Mouse (Mus musculus) testis, postnatal 10 days (tissue): ENCODE measurements around the gene Yif1b.
"Not testable (repeated sequence)": the region's sequence is repeated elsewhere in the genome, so short reads cannot be mapped to it uniquely, and the experiment has no call there.

ENCODE experiments used
- DNase-seq: peaks from one replicate; pipeline ENCODE4 v3.0.0; 2021; ENCODE audit warnings: low spot score

The Yif1b gene

DNA sequence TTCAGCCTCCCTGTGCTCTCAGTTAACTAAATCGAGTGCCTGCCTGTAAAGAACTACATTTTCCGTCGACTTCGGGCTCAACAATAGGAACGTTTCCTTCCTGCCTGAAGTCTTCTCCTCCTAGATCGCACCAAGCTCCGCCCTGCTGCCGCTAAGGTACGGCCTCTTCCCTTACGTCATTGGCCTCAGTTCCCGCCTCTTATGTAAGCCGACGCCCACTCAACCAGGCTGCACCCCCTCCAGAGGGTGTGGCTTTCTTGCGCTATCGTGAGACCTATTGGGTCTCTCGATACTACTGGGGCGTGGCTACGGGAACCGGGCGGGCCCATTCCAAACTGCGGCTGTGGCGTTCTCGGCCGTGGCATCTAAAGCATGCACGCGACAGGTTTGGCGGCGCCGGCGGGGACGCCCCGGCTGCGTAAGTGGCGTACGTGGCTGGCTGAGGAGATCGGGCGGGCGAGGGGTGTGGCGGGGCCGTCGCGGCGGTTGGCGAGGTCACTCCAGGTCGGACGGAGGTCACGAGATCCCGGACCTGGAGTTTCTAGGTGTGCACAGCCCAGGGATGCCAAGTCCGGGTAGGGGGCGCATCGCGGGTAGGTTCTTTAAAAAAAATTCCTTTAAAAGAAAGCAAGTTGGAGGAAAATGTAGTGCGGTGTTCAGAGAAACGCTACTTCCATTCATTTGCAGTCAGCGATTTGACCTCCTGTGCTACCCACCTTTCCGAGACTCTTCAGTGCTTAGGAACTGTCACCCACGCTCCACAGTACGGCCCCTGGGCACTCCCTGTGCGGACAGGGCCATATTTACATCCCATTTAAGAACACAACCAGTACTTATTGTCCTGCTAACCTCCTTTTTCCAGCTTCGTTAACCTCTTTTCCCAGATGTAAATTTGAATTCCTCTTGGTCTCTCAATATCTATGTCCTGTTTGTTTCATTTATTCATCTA, at the start of gene Yif1b:
TSS of gene Yif1b (plus strand) at position 311 of the 949 bp plus-strand sequence.
- DNase-seq: peak; percentile 98

DNA sequence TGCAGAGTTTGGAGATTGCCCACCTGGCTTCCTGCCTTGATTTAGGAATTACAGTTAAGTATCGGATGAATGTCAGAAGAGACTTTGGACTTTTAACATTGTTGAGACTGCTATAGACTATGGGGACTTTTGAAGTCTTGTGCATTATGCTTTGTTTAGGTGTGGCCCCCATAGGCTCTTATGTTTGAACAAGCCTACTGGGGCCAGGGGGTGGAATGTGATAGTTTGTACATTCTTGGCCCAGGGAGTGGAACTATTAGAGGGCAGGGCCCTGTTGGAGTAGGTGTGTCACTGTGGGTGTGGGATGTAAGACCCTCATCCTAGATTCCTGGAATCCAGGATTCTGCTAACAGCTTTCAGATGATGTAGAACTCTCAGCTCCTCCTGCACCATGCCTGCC, 43.9 kb upstream of the Yif1b start:
- not testable (repeated sequence) for DNase-seq

DNA sequence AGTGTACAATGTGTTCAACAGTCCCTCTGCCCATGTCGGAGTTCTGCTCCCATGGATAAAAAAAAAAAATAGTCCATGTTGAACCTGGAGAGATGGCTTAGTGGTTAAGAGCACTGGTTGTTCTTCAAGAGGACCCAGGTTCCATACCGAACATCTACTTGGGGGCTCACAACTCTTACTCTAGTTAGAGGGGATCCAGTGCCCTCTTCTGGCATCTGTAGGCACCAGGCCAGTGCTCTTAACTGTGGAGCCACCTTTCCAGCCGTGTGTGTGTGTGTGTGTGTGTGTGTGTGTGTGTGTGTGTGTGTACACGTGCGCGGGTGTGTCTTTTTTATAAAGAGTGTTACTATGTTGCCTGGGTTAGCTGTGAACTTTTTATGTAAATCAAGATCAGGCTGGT, 35.6 kb upstream of the Yif1b start:
- no peak for DNase-seq

DNA sequence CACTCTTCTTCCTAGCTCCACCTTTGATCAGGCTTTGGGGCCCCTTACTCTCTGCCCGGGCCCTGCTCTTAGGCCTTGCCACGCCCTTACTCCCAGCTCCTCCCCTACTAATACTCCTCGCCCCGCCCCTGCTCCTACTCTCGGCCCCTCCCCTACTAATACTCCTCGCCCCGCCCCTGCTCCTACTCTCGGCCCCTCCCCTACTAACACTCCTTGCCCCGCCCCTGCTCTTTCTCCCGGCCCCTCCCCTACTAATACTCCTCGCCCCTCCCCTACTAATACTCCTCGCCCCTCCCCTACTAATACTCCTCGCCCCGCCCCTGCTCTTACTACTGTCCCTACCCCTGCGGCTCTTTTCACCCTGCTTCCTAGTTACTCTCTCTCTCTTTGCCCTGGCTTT, 27.1 kb upstream of the Yif1b start:
- DNase-seq: peak; percentile 82

DNA sequence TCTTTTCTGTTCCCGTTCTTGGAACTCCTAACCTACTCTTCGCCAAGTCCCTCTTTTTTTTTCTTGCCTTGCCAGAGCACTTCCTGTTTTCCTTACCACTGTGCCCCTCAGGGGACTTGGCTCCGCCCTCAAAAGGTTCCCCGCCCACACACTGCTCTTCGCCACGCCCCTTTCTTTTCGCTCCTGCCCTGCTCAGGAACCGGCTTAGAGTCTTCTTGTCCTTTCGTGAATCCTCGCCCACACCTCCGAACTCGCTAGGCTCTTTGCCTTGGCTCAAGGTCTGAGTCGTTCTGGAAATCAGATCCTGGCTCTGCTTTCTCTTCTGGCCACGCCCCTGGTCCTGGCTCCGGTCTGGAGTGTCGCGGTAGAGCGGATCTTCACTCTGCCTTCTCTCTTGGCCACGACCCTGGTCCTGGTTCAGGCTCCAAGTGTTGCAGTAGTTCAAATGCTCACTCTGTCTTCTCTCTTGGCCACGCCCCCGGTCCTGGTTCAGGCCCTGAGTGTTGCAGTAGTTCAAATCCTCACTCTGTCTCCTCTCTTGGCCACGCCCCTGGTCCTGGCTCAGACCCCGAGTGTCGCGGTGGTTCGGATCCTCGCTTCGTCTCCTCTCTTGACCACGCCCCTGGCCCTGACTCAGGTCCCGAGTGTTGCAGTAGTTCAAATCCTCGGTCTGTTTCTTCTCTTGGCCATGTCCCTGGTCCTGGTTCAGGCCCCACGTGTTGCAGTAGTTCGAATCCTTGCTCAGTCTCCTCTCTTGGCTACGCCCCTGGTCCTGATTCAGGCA, 26.5 kb upstream of the Yif1b start:
- peak; percentile 95 for DNase-seq

DNA sequence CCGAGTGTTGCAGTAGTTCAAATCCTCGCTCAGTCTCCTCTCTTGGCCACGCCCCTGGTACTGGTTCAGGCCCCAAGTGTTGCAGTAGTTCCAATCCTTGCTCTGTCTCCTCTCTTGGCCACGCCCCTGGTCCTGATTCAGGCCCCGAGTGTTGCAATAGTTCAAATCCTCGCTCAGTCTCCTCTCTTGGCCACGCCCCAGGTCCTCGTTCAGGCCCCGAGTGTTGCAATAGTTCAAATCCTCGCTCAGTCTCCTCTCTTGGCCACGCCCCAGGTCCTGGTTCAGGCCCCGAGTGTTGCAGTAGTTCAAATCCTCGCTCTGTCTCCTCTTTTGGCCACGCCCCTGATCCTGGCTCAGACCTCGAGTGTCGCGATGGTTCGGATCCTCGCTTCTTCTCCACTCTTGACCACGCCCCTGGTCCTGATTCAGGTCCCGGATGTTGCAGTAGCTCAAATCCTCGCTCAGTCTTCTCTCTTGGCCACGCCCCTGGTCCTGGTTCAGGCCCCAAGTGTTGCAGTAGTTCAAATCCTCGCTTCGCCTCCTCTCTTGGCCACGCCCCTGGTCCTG, 25.8 kb upstream of the Yif1b start:
- DNase-seq: peak; percentile 80

DNA sequence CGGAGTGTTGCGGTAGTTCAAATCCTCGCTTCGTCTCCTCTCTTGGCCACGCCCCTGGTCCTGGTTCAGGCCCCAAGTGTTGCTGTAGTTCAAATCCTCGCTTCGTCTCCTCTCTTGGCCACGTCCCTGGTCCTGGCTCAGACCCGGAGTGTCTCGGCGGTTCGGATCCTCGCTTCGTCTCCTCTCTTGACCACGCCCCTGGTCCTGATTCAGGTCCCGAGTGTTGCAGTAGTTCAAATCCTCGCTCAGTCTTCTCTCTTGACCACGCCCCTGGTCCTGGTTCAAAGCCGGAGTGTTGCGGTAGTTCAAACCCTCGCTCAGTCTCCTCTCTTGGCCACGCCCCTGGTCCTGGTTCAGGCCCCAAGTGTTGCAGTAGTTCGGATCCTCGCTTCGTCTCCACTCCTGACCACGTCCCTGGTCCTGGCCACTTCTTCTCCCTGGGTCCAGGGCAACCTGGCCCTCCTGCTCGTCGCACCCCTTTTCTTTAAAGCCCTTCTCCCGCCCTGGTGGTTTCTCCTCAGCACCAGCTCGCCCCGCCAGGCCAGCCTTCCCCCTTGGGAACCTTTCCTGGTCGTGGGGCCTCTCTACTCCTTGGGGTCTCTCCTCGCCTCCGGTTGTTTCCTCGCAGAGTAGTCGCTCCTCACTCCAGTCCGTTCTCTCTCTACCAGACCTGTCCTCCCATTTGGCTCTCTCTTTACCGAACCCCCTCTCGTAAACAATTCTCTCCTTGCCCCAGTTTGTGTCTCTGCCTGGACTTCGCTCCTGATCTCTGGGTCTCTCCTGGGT, 25.2 kb upstream of the Yif1b start:
- DNase-seq: peak; percentile 47

DNA sequence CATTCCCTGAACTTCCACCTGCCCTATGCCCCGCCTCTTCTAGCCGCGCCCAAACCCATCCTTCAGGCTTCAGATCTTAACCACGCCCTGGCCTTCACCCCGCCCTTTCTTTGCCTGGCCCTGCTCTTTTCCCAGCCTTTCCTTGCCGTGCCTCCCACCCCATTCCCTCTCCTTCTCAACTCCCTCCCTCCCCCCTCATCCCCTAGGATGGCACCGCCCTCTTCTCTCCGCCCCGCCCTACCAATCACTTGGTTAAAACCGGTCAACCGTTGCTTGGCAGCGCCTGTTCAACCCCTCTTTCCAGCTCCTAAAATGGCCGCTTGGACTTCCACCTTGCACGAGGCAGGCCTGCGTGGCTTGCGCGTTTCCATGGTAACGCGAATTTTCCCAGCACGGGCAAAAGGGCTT, 24.4 kb upstream of the Yif1b start, which contains the start of gene Catsperg1:
TSS of gene Catsperg1 (minus strand) at position 361 of the 408 bp plus-strand sequence.
- DNase-seq: peak; percentile 65

DNA sequence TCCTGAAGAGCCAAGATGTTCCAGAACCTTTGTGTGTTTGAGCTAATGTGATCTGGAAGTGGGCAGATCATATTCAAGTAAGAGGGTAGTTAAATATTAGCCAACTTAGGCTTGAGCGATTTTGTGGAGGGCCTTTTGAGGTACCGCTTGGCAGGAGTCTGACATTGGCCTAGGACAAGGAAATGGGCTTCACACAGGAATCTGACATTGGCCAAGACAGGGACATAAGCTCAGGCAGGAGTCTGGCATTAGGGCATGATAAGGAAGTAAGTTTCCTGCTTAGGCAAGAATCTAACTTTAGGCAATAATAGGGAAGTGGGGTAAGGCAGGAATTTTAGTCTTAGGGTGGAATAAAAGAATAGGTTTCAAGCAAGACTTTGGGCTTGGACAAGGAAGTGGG, 23.9 kb upstream of the Yif1b start:
- no peak for DNase-seq

DNA sequence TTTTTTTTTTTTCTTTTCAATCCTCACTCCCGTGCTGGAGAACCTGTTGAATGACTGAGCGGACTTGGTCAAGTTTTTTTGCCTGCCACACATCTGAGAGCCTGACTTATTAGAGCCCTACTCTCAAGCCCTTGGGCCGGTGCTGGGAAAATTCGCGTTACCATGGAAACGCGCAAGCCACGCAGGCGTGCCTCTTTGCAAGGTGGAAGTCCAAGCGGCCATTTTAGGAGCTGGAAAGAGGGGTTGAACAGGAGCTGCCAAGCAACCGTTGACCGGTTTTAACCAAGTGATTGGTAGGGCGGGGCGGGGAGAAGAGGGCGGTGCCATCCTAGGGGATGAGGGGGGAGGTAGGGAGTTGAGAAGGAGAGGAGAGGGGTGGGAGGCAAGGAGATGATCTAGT, 23.3 kb upstream of the Yif1b start:
- peak; percentile 49 for DNase-seq

DNA sequence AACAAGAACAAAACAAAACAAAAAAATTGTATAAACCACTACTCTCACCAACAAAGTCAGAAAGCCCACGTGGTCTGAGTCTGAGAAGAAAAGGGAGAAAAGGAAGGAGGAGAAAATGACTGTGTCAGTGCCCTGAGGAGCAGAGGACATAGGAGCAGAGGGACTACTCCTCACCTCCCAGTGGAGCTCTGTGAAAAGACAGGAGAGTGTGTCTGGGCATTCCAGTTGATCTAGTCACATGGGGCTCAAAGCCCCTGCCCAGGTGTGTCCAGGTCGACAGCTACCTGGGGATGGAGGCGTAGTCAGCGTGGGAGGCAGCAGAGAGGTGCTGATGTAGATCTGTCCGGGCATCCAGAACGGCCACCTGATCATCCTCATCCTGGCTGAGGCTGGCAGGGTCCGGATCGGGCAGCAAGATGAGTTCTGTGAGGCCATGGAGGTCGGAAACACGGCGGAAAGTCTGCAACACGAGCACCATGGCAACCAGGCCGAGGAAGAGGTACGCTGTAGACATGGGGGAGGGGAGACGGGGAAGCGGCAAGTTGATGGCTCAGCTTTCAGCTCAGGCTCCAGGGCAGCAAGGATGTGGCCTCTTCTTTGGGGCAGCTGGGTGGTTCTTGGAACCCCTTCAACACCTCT, 13.3 kb upstream of the Yif1b start:
- no peak for DNase-seq

DNA sequence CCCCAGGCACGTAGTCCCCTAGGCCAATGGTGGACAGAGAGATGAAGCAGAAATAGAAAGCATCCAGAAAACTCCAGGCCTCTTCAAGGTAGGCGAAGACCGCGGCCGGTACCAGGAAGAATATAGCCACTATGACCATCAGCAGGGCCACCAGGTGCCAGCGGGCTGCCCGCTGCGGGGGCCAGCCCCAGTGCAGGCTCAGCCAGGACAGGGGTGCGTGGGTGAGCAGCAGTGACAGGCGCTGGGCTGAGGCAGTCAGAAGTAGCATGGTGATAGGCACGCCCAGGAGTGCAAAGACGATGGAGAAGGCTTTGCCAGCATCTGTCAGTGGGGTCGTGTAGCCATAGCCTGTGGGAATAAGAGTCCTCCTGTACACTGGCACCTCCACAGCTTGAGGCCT, 12.6 kb upstream of the Yif1b start:
- no peak for DNase-seq

DNA sequence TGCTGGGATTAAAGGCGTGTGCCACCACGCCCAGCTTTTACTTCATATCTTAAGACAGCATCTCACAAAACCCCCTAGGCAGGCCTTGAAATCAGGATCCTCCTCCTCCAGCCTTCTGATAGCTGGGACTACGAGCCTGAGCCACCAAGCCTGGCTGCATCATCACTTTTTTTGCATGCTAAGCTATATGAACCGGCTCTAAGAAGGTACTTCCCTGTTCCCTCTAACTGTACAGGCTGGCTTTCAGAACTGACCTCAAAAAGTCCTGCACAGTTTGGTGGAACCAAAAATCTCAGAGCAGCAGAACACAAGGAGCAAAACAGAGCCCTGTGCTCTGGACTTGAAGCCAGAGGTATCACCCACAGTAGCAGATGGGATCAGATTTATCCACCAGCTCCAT, 9.9 kb upstream of the Yif1b start:
- DNase-seq: no peak

DNA sequence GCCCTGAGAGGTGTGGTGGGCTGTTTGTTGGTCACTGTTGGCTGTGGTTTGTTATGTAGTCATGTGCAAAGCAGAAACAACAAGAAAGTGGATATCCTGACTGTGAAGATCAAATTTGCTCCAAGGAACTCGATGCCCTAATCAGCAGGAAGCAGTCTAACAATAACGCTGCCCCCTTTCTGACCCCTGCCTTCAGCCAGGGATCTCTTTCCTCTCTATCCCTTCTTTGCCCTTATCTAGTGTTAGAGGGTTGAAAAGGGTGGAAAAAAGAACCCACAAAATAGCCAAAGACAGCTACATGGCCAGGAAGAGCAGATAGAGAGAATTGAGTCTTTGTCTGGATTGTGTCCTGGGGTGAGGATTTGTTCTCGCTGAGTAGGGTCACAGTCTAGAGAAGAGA, 7.6 kb upstream of the Yif1b start:
- no peak for DNase-seq

DNA sequence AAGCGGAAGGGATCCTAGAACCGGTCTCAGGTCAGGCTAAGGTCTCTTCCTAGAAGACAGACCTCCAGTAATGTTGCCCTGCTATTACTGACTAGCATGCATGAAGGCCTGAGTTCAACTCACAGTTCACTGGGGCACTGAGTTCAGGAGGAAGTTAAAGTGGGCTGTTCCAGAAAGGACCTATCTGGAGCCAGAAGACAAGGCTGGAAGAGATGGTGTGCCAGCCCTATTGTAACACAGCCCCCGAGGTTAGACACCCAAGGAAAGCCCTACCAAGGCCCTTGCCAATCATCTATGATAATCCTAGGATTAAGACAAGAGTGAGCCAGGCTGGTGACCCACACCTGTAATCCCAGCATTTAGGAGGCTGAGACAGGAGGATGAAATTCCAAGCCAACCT, 6.6 kb upstream of the Yif1b start:
- DNase-seq: no peak

DNA sequence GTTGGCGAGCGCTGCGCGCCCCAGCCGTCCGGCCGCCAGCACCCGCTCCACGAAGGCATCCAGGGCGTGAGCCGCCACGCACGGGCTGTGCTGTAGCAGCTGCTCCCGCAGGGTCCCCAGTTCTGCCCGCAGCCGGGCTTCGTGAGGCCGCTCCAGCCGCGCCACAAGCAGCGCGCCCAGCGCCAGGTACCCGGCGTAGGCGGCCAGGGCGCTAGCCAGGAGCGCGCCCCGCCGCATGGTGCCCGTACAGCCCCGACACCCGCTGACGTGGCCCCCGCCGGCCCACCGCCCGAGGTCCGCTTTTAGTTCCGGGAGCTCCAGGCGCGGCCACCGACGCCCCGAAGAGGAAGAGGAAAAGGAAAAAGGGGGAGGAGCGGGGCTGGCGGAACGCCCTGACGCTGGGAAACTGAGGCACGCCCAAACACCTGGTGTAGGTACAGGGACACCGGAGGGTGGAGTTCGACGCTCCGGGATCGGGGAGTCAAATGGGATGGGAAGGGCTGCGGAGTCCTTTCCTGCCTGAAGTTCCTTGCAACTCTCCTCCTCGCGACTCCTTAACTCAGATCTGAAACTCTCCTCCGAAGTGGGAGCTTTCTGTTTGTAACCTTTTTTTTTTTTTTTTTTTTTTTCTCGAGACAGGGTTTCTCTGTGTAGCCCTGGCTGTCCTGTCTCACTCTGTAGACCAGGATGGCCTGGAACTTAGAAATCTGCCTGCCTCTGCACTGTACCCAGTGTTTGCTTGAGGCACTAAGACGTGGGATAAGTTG, 5.7 kb upstream of the Yif1b start, which contains the start of gene Kcnk6:
TSS of gene Kcnk6 (minus strand) at position 269 of the 767 bp plus-strand sequence.
- DNase-seq: peak; percentile 75

DNA sequence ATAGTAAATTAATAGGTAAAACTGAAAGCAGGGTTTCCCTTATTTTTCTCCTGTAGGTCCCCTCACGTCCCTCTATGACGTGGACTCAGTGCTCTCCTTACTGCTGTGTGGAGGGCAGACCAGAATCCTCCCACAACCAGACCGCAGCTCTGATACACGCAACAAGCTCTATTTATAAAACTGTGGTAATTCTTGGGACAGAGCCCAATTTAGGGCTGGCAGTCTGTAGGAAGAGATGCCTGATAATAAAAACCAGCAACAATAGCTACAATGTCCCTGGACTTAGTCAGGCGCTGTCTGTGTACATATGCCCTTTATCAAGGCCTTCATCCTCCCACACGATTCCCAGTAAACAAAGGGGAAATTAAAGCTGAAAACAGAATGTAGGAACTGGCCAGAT, 4.4 kb upstream of the Yif1b start:
- DNase-seq: no peak

DNA sequence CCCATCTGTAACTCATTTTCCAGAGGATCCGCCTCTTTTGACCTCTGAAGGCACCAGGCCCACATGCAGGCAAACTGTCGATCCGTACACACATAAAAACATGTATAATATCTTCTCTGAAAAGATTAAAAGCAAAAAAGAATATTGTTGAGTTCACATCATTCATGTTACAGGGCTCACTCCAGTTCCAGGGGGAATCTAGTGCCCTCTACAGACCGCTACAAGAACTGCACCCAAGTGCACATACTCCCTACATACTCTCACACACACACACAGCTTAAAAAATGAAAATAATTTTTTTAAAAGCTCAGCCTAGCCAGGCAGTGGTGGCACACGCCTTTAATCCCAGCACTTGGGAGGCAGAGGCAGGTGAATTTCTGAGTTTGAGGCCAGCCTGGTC, 3.5 kb upstream of the Yif1b start:
- DNase-seq: peak; percentile 64

DNA sequence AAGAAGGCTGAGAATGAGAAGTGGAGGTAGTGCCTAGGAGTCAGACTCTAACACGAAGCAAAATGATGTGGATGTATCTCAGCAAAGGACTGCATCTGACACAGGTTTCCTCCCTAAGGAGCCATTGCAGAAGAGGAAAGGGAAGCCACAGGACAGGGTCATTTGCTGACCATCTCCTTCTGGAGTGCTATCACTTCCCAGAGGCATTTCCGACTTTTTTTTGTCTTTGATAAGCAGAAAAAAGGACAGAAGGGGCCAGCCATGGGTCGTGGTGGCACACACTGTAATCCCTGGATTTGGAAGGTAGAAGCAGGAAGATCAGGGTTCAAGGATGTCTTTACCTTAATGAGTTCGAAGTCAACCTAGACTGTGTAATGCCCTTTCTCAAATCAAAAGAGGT, 1.5 kb upstream of the Yif1b start:
- DNase-seq: no peak

DNA sequence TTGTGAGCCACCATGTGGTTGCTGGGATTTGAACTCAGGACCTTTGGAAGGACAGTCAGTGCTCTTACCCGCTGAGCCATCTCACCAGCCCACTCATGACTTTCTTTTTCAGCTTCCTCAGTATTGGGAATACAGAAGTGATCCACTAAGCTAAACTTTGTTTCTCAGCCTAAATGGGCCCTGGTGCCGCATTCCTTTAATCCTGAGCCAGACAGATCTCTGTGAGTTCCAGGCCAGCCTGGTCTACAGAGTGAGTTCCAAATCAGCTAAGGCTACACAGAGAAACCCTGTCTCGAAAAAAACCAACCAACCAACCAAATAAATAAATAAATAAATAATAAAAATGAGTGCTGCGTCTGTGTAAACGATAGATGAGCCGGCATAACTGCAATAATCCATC, 533 bp upstream of the Yif1b start:
- not testable (repeated sequence) for DNase-seq
